Mouse (Mus musculus) forebrain, embryonic 11.5 days (tissue): ENCODE data around the gene Resp18. TPM values are rescaled to one million over a fixed set of nuclear protein-coding genes. Genes with fewer than 3 reads are reported as not detected.
A peak's percentile ranks its signal among the peaks of the same experiment; 100 is the strongest.

Experiments used
- ATAC-seq: fragments of 200-750 bp; cut with Nextera tagmentation; replicated peaks from 2 replicates; pipeline ENCODE4 v1.8.0; 2017; ENCODE audit warnings: moderate TSS enrichment; ENCODE audit not compliant: low FRiP score
- DNase-seq: peaks from one replicate; pipeline ENCODE4 v3.0.0-alpha.2; 2017; ENCODE audit warnings: low spot score
- H3K27ac ChIP-seq: fragments of 300-500 bp; sonication (generic); 2 replicates; pipeline ENCODE4 v1.5.1; 2014; ENCODE audit warnings: low read depth, low read length
- H3K27me3 ChIP-seq: fragments of 300-500 bp; sonication (generic); 2 replicates; pipeline ENCODE4 v1.6.1; 2014; ENCODE audit warnings: mild to moderate bottlenecking, low read length, mixed read lengths; ENCODE audit not compliant: control insufficient read depth, insufficient read depth
- H3K36me3 ChIP-seq: fragments of 300-500 bp; sonication (generic); 2 replicates; pipeline ENCODE4 v1.6.1; 2014; ENCODE audit warnings: mild to moderate bottlenecking, low read length, moderate library complexity, mixed read lengths; ENCODE audit not compliant: control insufficient read depth, insufficient read depth
- H3K4me1 ChIP-seq: fragments of 300-500 bp; sonication (generic); replicated peaks from 2 replicates; pipeline ENCODE4 v1.6.1; 2014; ENCODE audit warnings: low read length, mixed read lengths; ENCODE audit not compliant: control insufficient read depth, insufficient read depth
- H3K4me2 ChIP-seq: fragments of 300-500 bp; sonication (generic); 2 replicates; pipeline ENCODE4 v1.6.1; 2014; ENCODE audit warnings: low read depth, mild to moderate bottlenecking, low read length, moderate library complexity, mixed read lengths; ENCODE audit not compliant: severe bottlenecking
- H3K4me3 ChIP-seq: fragments of 300-500 bp; sonication (generic); 2 replicates; pipeline ENCODE4 v1.5.1; 2014; ENCODE audit warnings: low read depth, low read length
- H3K9ac ChIP-seq: fragments of 300-500 bp; sonication (generic); 2 replicates; pipeline ENCODE4 v1.6.1; 2014; ENCODE audit warnings: low read length
- H3K9me3 ChIP-seq: fragments of 300-500 bp; sonication (generic); 2 replicates; pipeline ENCODE4 v1.6.1; 2016; ENCODE audit warnings: low read length, mixed read lengths; ENCODE audit not compliant: control insufficient read depth
- WGBS: fragments of 180-500 bp; shearing (Covaris S2); extraction: QIAGEN DNeasy Blood & Tissue Kit; methylation state at CpG from one replicate; pipeline ENCODE4 v1.1.7; 2014; 5-methylcytosine and 5-hydroxymethylcytosine counted together
- polyA plus RNA-seq: library from polyadenylated mRNA; unstranded; fragments of >200 nt; fragmentation: Nextera tagmentation; extraction: Ambion mirVana; gene quantifications from 2 replicates; pipeline ENCODE4 v1.2.1, GENCODE M21; 2014

The Resp18 gene
- polyA plus RNA-seq, 1 experiment from 2014 or later, result 15.8 TPM

DNA sequence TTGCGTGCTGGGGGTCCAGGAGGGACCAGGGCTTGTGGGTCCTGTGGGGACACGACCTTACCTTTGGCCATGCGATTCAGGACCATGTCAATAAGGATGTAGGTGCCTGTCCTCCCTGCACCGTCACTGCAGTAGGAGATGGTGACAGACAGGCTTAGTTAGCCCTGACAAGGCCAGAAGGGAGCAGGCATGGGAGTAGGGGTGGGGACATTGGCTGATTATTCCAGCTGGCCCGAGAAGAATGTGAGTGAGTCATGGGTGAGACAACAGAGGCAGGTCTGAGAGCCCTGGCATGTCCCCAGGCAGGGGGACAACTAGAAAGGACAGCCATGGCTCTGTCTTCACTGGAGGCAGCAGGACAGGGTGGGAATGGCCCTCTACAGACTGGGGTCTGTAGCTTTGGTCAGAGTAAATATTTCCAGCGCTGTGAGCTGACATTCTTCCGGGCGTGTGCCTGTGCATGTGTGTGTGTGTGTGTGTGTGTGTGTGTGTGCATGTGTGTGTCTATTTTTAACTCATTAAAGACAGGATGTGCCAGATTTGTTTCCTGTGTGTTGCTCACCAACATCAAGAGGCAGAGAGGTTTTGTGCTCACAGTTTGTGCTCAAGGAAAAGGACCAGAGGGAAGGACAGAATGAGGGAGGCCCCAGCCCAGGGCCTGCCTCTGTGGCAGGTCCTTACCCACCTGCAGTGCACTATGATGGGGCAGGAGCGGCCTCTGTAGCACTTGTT lies 30.0 kb downstream of the Resp18 start:
- H3K9me3 ChIP-seq, result no peaks in the 10 kb centered on the region
- 68% methylated on average over 9 of the region's 9 CpGs for WGBS
- peaks cover 2% of the 10 kb centered on the region; the same call in 1 of the 2 replicates for H3K27me3 ChIP-seq
- no peaks in the 10 kb centered on the region for H3K4me1 ChIP-seq
- no peak overlapping the region for H3K4me2 ChIP-seq
- DNase-seq, result no peak
- no peak for ATAC-seq
- no peak overlapping the region for H3K27ac ChIP-seq
- no peaks in the 10 kb centered on the region for H3K36me3 ChIP-seq
- H3K4me3 ChIP-seq, result no peak overlapping the region
- H3K9ac ChIP-seq, result peak overlapping the region; percentile 17; the same call in 1 of the 2 replicates

DNA sequence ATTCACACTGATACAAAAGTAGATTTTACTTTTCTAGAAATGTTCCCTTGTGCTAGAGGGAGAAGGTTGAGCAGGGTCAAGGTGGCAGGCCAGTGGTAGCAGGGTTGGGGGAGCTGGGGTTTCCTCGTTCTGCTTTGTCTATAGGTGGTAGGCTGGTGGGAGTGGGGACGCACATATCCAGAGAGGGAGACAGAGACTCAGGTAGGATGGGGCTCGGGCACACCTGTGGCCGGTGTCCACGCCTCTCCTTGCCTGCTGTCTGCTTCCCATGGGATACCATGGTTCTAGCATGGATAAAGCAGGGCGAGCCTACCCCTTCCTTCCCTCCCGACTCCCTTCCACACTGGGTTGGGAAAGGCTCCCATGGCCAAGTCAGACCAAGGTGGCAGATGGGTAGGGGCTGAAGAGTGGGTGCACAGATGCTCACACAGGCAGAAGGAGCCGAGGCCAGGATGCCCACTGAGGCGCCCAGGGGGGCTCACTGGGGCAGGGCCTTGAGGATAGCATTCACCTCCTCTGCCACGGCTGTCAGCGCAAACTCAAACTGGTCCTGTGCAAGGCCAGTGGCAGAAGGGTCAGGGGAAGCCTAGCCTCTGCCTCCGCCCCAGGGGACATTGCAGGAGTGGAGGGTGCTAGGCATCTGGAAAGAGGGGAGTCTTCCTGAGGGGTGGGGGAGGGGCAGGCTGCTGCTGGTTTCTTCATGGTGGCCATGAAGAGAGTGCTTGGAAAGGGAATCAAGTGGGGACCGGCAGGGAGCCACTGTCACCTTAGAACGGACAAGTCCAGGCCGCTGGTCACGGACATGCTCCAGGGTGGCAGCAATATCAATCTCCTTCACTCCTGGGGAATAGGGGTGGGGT lies 30.9 kb downstream of the Resp18 start:
- Histone ChIP-seq H3K4me1 (no peaks in the 10 kb centered on the region), H3K4me2 (no peak overlapping the region), H3K4me3 (no peak overlapping the region), H3K36me3 (no peaks in the 10 kb centered on the region), H3K27ac (no peak overlapping the region), H3K9ac (no peak overlapping the region), H3K9me3 (no peaks in the 10 kb centered on the region), H3K27me3 (peaks cover 2% of the 10 kb centered on the region; the same call in 1 of the 2 replicates)
- no peak for DNase-seq
- no peak for ATAC-seq
- WGBS, result 74% methylated on average over 16 of the region's 16 CpGs

DNA sequence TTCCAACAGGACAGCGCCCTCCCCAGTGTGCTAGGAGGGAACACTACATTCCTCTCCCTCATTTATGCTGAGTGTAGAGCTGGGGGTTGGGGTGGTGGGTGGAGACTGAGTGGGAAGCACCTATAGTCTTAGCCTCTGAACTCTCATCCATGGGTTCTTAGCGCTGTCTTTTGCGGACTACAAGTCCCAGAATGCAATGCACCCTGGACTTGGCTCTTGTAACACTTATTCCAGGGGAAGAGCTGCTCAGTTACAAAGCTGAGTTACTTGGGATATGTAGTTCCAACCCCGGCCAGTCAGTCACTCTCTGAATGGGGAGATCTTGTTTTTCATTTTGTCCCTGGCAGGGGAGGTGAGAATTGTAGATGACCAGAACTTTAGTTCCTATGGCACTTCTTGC lies 33.4 kb downstream of the Resp18 start:
- Histone ChIP-seq H3K4me1 (no peaks in the 10 kb centered on the region), H3K27ac (no peak overlapping the region), H3K36me3 (no peaks in the 10 kb centered on the region), H3K9ac (no peak overlapping the region), H3K4me3 (no peak overlapping the region), H3K4me2 (no peak overlapping the region), H3K27me3 (no peaks in the 10 kb centered on the region), H3K9me3 (no peaks in the 10 kb centered on the region)
- 13% methylated on average over 4 of the region's 4 CpGs for WGBS
- ATAC-seq (peak; percentile 51; the same call in 1 of the 2 replicates), DNase-seq (no peak)

DNA sequence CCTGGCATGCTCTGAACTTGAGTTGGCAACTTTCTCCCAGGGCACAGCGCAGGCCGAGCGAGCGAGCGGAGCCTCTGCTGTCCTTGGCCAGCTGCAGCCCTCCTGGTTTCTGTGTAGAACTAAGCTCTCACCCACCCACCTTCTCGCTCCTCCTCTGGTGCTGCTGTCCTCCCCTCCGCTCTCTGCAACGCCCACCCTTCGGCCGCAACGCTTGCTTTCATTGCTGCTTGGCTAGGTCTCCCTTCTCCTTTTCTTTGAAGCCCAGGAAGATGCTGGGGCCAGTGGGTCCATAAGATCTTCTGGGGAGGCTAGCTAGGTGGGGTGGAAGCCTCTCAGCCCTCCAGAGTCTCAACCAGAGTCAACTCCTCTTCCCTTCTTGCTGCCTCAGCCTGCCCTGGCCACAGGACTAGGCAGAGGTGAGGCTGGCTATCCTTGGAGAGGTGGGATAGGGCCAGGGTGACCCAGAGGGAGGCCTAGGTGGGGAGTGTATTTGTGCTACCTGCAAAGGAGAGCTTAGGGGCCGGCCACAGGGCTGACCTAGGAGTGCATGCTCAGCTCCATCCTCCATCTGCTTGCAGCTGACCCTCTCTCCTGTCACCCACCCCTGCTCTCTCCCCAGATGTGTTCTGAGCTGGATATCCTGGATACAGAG lies 33.9 kb downstream of the Resp18 start:
- Histone ChIP-seq H3K27me3 (no peaks in the 10 kb centered on the region), H3K27ac (no peak overlapping the region), H3K4me3 (no peak overlapping the region), H3K9me3 (no peaks in the 10 kb centered on the region), H3K4me1 (no peaks in the 10 kb centered on the region), H3K4me2 (no peak overlapping the region), H3K36me3 (no peaks in the 10 kb centered on the region), H3K9ac (no peak overlapping the region)
- no peak for DNase-seq
- no peak for ATAC-seq
- 86% methylated on average over 12 of the region's 12 CpGs for WGBS

DNA sequence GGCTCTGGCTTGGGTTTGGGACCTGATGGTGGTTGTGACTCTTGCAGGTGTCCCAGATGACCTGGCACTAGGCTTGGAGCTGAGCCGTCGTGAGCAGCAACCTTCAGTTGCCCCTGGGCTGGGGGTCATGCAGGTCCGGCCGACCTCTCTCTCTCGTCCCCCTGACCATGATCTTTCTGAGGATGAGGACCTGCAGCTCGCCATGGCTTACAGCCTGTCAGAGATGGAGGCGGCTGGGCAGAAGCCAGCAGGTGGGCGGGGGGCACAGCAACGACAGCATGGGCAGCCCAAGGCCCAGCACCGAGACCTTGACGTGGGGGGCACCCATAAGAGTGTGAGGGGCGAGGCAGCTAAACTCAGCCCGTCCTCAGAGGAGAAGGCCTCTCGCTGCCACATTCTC lies 34.8 kb downstream of the Resp18 start:
- 87% methylated on average over 14 of the region's 14 CpGs for WGBS
- H3K27me3 ChIP-seq, result no peaks in the 10 kb centered on the region
- H3K4me3 ChIP-seq, result no peak overlapping the region
- ATAC-seq (no peak), DNase-seq (peak; percentile 43)
- no peak overlapping the region for H3K9ac ChIP-seq
- no peak overlapping the region for H3K4me2 ChIP-seq
- H3K27ac ChIP-seq, result no peak overlapping the region
- H3K36me3 ChIP-seq, result no peaks in the 10 kb centered on the region
- H3K4me1 ChIP-seq, result no peaks in the 10 kb centered on the region
- H3K9me3 ChIP-seq, result no peaks in the 10 kb centered on the region

DNA sequence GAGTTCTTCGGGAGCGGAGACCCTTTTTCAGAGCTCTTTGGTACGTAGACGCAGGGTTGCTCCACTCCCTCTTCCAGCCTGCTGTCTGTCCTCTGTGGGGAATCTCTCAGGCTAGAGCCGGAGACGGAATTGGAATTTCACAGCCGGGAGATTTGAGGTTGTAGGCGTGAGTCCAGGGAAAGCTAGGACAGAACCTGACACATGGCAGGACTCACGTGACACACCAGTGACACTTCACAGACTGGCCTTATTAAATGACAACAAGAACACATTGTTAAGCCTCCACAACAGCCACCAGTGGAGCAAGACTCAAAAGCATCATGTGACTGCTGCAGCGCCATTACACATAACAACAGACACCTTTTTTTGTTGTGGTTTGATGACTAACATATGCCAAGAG lies 38.6 kb downstream of the Resp18 start:
- 89% methylated on average over 10 of the region's 10 CpGs for WGBS

DNA sequence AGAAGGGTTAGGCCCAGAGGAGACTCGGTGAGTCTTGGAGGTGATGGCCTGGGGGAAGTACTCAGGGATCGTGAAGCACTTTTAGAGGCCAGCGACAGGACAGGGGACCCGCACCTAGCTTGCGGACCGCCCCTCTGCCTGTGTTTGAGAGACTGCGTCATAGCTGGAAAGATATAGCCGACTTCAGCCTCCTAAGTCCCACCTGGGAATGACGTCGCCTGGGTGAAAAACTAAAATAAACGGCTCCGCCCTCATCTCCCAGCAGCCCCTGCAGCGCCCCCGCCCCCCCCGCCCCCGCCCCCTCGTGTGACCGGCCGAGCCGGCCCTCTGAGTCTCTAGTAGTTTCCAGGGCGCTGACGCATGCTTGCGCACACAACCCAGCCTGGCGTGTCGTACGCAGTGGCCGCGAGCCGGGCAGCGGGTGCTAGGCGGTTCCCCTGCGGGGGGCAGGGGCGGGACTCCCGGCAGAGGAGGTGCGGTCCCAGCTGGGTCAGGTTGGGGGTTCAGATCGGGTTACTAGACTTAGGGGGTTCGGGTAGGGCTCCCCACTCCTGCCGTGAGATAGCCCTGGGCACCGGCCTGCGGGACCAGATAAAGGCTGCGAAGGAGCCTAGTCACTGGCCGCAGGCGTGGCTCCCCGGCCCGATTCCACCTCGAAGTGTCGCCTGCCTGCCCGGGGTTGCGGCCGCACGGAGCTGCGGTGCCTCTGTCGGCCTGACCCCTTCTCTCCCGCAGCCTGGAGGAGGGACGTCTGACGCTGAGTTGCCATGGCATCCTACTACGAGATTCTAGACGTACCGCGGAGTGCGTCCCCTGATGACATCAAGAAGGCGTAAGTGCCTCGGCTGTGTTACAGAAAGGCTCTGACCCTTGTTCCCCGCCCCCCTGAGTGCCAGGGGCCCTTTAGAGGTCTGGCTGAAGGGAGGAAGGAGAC lies 41.8 kb downstream of the Resp18 start, which contains the start of gene Dnajb2:
Gene Dnajb2 (plus strand): TSS at position 290 of the 934 bp plus-strand sequence.
- ATAC-seq, result peak; percentile 87
- Histone ChIP-seq H3K36me3 (no peaks in the 10 kb centered on the region), H3K27me3 (no peaks in the 10 kb centered on the region), H3K4me3 (peak within 1 kb of the TSS; percentile 56), H3K4me2 (peak within 1 kb of the TSS; percentile 99), H3K9me3 (no peaks in the 10 kb centered on the region), H3K9ac (peak within 1 kb of the TSS; percentile 82), H3K27ac (peak within 1 kb of the TSS; percentile 62), H3K4me1 (peaks cover 6% of the 10 kb centered on the region)
- 2% methylated on average over 63 of the region's 64 CpGs for WGBS
- peak; percentile 89 for DNase-seq

More for the DNA sequence above, 38.6 kb downstream of the Resp18 start:
- no peak overlapping the region for H3K9ac ChIP-seq
- H3K4me1 ChIP-seq, result peaks cover 6% of the 10 kb centered on the region
- H3K27ac ChIP-seq, result no peak overlapping the region
- no peak overlapping the region for H3K4me3 ChIP-seq
- H3K4me2 ChIP-seq, result no peak overlapping the region
- H3K36me3 ChIP-seq, result no peaks in the 10 kb centered on the region
- ATAC-seq (no peak), DNase-seq (no peak)
- H3K9me3 ChIP-seq, result no peaks in the 10 kb centered on the region
- H3K27me3 ChIP-seq, result no peaks in the 10 kb centered on the region
